11 mouse cellular contexts compared by ENCODE assay signal in the genomic region with DNA sequence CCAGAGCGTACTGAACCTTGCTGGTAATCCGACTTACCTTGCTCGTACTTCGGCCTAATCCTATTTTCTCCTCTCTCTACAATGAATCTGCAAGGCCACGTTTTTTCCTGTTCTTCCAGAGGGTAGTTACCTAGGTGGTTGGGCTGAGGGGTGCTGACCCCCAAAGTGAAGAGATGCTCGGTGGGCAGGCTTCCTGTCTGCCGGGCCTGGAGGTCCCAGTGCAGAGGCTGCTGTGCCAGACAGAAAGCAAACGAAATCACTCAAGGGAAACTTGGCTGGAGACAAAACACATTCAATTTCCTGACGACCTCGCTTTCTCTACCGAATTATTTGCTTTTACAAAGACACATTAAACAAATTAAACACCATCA. TPM values are rescaled to one million over a fixed set of nuclear protein-coding genes. Genes with fewer than 3 reads are reported as not detected.
A peak's percentile ranks its signal among the peaks of the same experiment; 100 is the strongest.
DNase-seq lines count a peak whose midpoint lies in the region; ATAC-seq and TF ChIP-seq lines count a peak whose summit lies in the region.
"Had no signal": no experiment of that assay in that cellular context is flagged by ENCODE, and none has a peak within 500 bp of the region (broad histone marks: within the 10 kb centered on the region; RNA-seq: fewer than 3 reads in every experiment).

No protein-coding gene starts in this region.

- intact Hi-C loops in heart, postnatal 25 days (cut with DNase I): loop anchor here (2.0 kb wide), 1 partner anchor 265 kb away; no protein-coding TSS in a partner anchor

- TF ChIP-seq CTCF in layer of hippocampus, adult 2 months (conservative IDR thresholded peaks at IDR 0.05): no peak

- DNase-seq in heart, postnatal 25 days (ENCODE audit: low spot score): no peak
- DNase-seq in embryonic facial prominence, embryonic 10.5 days (ENCODE audit: low spot score): no peak
- no peak for DNase-seq in hindbrain, embryonic 10.5 days (ENCODE audit: low spot score)
- peak; percentile 96 for DNase-seq in midbrain, embryonic 11.5 days (ENCODE audit: low spot score, missing footprints)
- DNase-seq in layer of hippocampus, adult 2 months (ENCODE audit: low spot score in 2 of 2): no peak
- DNase-seq in layer of hippocampus, postnatal 25 days (ENCODE audit: extremely low spot score in 1 of 2, low spot score in 1 of 2): no peak
- DNase-seq in thymus, adult 18-20 months: no peak

- H3K4me2 ChIP-seq in heart, embryonic 11.5 days: peak overlapping the region; percentile 29
- H3K4me2 ChIP-seq in midbrain, embryonic 11.5 days: peak overlapping the region; percentile 46

- no peak overlapping the region for H3K4me3 ChIP-seq in heart, embryonic 11.5 days (ENCODE audit: low read depth, low read length)
- H3K4me3 ChIP-seq in embryonic facial prominence, embryonic 10.5 days: peak overlapping the region; percentile 13; the same call in 1 of the 2 replicates
- peak overlapping the region; percentile 51 for H3K4me3 ChIP-seq in hindbrain, embryonic 10.5 days
- H3K4me3 ChIP-seq in midbrain, embryonic 11.5 days (ENCODE audit: low read depth, low read length): peak overlapping the region; percentile 28
- H3K4me3 ChIP-seq in layer of hippocampus, adult 2 months: no peak overlapping the region
- H3K4me3 ChIP-seq: erythroblast, embryonic 14.5 days had no signal

- H3K4me1 ChIP-seq in heart, embryonic 11.5 days (ENCODE audit: control insufficient read depth, insufficient read depth, low read length): no peaks in the 10 kb centered on the region
- H3K4me1 ChIP-seq in embryonic facial prominence, embryonic 10.5 days: peaks cover 19% of the 10 kb centered on the region
- peaks cover 51% of the 10 kb centered on the region for H3K4me1 ChIP-seq in hindbrain, embryonic 10.5 days (replicated peaks)
- peaks cover 18% of the 10 kb centered on the region for H3K4me1 ChIP-seq in midbrain, embryonic 11.5 days (ENCODE audit: control insufficient read depth, insufficient read depth, low read length)

- no peak for ATAC-seq in heart, embryonic 11.5 days (replicated peaks; ENCODE audit: insufficient number of reproducible peaks, low FRiP score, low TSS enrichment)
- peak; percentile 51; the same call in 1 of the 2 replicates for ATAC-seq in midbrain, embryonic 11.5 days (ENCODE audit: low FRiP score)

- H3K9me3 ChIP-seq in heart, embryonic 11.5 days (replicated peaks; ENCODE audit: control insufficient read depth, low read length): no peaks in the 10 kb centered on the region
- no peaks in the 10 kb centered on the region for H3K9me3 ChIP-seq in embryonic facial prominence, embryonic 10.5 days
- H3K9me3 ChIP-seq in hindbrain, embryonic 10.5 days: no peaks in the 10 kb centered on the region
- no peaks in the 10 kb centered on the region for H3K9me3 ChIP-seq in midbrain, embryonic 11.5 days (ENCODE audit: control insufficient read depth, low read length)

- peaks cover 85% of the 10 kb centered on the region for H3K27me3 ChIP-seq in heart, embryonic 11.5 days (ENCODE audit: control insufficient read depth, insufficient read depth, low read length)
- H3K27me3 ChIP-seq in embryonic facial prominence, embryonic 10.5 days (replicated peaks; ENCODE audit: low read depth, poor library complexity, severe bottlenecking): peaks cover 100% of the 10 kb centered on the region
- peaks cover 100% of the 10 kb centered on the region for H3K27me3 ChIP-seq in hindbrain, embryonic 10.5 days (ENCODE audit: insufficient read depth, poor library complexity, severe bottlenecking)
- peaks cover 69% of the 10 kb centered on the region for H3K27me3 ChIP-seq in midbrain, embryonic 11.5 days (ENCODE audit: control insufficient read depth, insufficient read depth, low read length)

- no peak overlapping the region for H3K9ac ChIP-seq in heart, embryonic 11.5 days (ENCODE audit: low read depth, low read length)
- peak overlapping the region; percentile 69 for H3K9ac ChIP-seq in midbrain, embryonic 11.5 days (ENCODE audit: low read length)

- no peak overlapping the region for H3K27ac ChIP-seq in heart, embryonic 11.5 days (ENCODE audit: low read depth, low read length)
- H3K27ac ChIP-seq in embryonic facial prominence, embryonic 10.5 days (replicated peaks): no peak overlapping the region
- peak overlapping the region; percentile 90 for H3K27ac ChIP-seq in hindbrain, embryonic 10.5 days
- H3K27ac ChIP-seq in midbrain, embryonic 11.5 days (ENCODE audit: low read depth, low read length): peak overlapping the region; percentile 57
- no peak overlapping the region for H3K27ac ChIP-seq in layer of hippocampus, adult 2 months

- WGBS in heart, embryonic 11.5 days (ENCODE audit: insufficient replicate concordance): 3% methylated on average over 11 of the region's 11 CpGs
- WGBS in embryonic facial prominence, embryonic 10.5 days: under 1% methylated on average over 11 of the region's 11 CpGs
- WGBS in hindbrain, embryonic 10.5 days: 1% methylated on average over 11 of the region's 11 CpGs
- under 1% methylated on average over 11 of the region's 11 CpGs for WGBS in midbrain, embryonic 11.5 days

- H3K36me3 ChIP-seq in heart, embryonic 11.5 days (ENCODE audit: control insufficient read depth, insufficient read depth, low read length): no peaks in the 10 kb centered on the region
- no peaks in the 10 kb centered on the region for H3K36me3 ChIP-seq in embryonic facial prominence, embryonic 10.5 days (replicated peaks)
- no peaks in the 10 kb centered on the region for H3K36me3 ChIP-seq in hindbrain, embryonic 10.5 days
- no peaks in the 10 kb centered on the region for H3K36me3 ChIP-seq in midbrain, embryonic 11.5 days (ENCODE audit: control insufficient read depth, insufficient read depth, low read length)

RNA-seq across cellular contexts. Expression of a gene that starts 42.1 kb away (rescaled TPM):
- polyA plus RNA-seq in heart, embryonic 11.5 days (2014; fragmentation: Nextera tagmentation; extraction: Ambion mirVana): not detected in 2 replicates
- not detected for total RNA-seq in heart, postnatal 25 days (2021)
- polyA plus RNA-seq in embryonic facial prominence, embryonic 10.5 days (2016; fragmentation: Nextera tagmentation; extraction: Ambion mirVana): 0.05 TPM in 1 of 2 replicates, not detected in the other
- 0.50 and 0.88 TPM in 2 replicates for polyA plus RNA-seq in hindbrain, embryonic 10.5 days (2016; fragmentation: Nextera tagmentation; extraction: Ambion mirVana)
- 2.4 and 2.9 TPM in 2 replicates for polyA plus RNA-seq in midbrain, embryonic 11.5 days (2014; fragmentation: Nextera tagmentation; extraction: Ambion mirVana)
- under 1 TPM; 0.49 to 0.52 TPM for total RNA-seq in layer of hippocampus, adult 2 months (2021)
- total RNA-seq in layer of hippocampus, postnatal 25 days (2021): under 1 TPM; 0.34 to 0.56 TPM
- total RNA-seq: left cerebral cortex, postnatal 4 days had no signal
- polyA plus RNA-seq: erythroblast, embryonic 14.5 days; inflammation-experienced regulatory T-cells, adult 6 months had no signal

RNA-seq across cellular contexts. Expression of a gene that starts 52.3 kb away (rescaled TPM):
- 34.6 and 37.8 TPM in 2 replicates for polyA plus RNA-seq in heart, embryonic 11.5 days (2014; fragmentation: Nextera tagmentation; extraction: Ambion mirVana)
- total RNA-seq in heart, postnatal 25 days (2021): 10 to 100 TPM; 13.8 to 15.0 TPM
- polyA plus RNA-seq in embryonic facial prominence, embryonic 10.5 days (2016; fragmentation: Nextera tagmentation; extraction: Ambion mirVana): 88.0 and 88.2 TPM in 2 replicates
- 105 and 122 TPM in 2 replicates for polyA plus RNA-seq in hindbrain, embryonic 10.5 days (2016; fragmentation: Nextera tagmentation; extraction: Ambion mirVana)
- 129 and 137 TPM in 2 replicates for polyA plus RNA-seq in midbrain, embryonic 11.5 days (2014; fragmentation: Nextera tagmentation; extraction: Ambion mirVana)
- total RNA-seq in layer of hippocampus, adult 2 months (2021): 10 to 100 TPM; 57.7 to 65.8 TPM
- 10 to 100 TPM; 64.8 to 70.4 TPM for total RNA-seq in layer of hippocampus, postnatal 25 days (2021)

Comparison
In these comparisons a context has a peak if more than half of its experiments do, and no peak if none do; other contexts are left out.
1. H3K27ac ChIP-seq: peak in hindbrain, embryonic 10.5 days (single experiment) and midbrain, embryonic 11.5 days (single experiment); none in heart, embryonic 11.5 days (single experiment), embryonic facial prominence, embryonic 10.5 days (single experiment) and layer of hippocampus, adult 2 months (single experiment).
2. H3K4me3 ChIP-seq: peak in embryonic facial prominence, embryonic 10.5 days (single experiment), hindbrain, embryonic 10.5 days (single experiment) and midbrain, embryonic 11.5 days (single experiment); none in heart, embryonic 11.5 days (single experiment) and layer of hippocampus, adult 2 months (single experiment).